Mouse (Mus musculus): ENCODE data around the gene Golga5. TPM values are rescaled to one million over a fixed set of nuclear protein-coding genes. Genes with fewer than 3 reads are reported as not detected.

The Golga5 gene
- polyA plus RNA-seq, 1 experiment from 2014 or later: 29.3 TPM

DNA sequence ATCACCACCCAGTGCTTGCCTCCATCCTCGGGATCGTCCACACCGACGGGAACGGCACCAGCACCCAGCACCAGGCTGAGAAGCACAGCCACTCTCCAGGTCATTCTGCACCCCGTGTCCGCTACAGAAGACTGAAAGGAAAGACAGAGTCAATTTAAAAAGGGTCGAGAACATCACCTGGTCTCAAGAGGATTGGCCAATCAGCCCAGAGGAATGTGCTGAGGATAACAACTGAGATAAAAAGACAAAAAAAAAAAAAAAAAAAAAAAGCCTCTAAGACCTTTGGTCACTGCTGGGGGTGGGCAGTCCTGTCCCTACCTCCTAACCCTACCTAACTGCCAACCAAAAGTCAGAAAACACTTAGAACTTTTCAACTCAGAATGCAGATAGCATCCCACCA lies 45.3 kb upstream of the Golga5 start:
- 95% methylated on average over 8 of the region's 8 CpGs for WGBS
- ATAC-seq (ENCODE audit: low FRiP score, low TSS enrichment): no peak
- TF ChIP-seq CTCF (IDR thresholded peaks at IDR 0.05; ENCODE audit: low read depth): no peak
- no peak for TF ChIP-seq EP300 (optimal IDR thresholded peaks at IDR 0.05)
- Histone ChIP-seq H3K27me3 (ENCODE audit: control insufficient read depth, insufficient read depth, low read length) (no peaks in the 10 kb centered on the region), H3K9ac (ENCODE audit: low read length) (no peak overlapping the region), H3K9me3 (ENCODE audit: control insufficient read depth, low read length) (no peaks in the 10 kb centered on the region), H3K4me1 (replicated peaks; ENCODE audit: control insufficient read depth, insufficient read depth) (0 out of 2 replicates have a peak, but pooled peaks cover 3% of the 10 kb centered on the region), H3K4me3 (ENCODE audit: low read depth, low read length) (no peak overlapping the region), H3K4me2 (replicated peaks; ENCODE audit: low read depth) (no peak overlapping the region), H3K36me3 (ENCODE audit: control insufficient read depth, insufficient read depth, low read length) (no peaks in the 10 kb centered on the region), H3K27ac (replicated peaks) (no peak overlapping the region)
- DNase-seq (ENCODE audit: low spot score): no peak

DNA sequence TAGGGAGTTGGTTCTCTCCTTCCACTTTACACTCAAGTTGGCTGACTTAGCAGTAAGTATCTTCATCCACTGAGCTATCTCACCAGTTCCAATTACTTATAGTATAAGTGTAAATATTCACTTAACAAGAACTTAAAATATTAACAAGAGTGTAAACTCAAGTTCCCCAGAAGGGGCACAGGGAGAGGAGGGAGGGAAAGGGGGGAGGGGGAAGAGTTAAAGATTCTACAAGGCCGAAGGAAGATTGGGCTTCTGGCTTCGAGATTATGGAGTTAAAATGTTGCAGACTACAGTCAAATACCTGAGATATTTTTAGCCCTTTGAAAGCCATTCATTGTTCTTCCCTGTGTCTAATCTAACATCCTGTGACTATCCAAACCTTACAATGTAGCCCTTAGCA lies 44.5 kb upstream of the Golga5 start:
- TF ChIP-seq CTCF (IDR thresholded peaks at IDR 0.05; ENCODE audit: low read depth): no peak
- TF ChIP-seq EP300 (optimal IDR thresholded peaks at IDR 0.05): no peak
- H3K27ac ChIP-seq (replicated peaks): no peak overlapping the region
- no peak for ATAC-seq (ENCODE audit: low FRiP score, low TSS enrichment)

DNA sequence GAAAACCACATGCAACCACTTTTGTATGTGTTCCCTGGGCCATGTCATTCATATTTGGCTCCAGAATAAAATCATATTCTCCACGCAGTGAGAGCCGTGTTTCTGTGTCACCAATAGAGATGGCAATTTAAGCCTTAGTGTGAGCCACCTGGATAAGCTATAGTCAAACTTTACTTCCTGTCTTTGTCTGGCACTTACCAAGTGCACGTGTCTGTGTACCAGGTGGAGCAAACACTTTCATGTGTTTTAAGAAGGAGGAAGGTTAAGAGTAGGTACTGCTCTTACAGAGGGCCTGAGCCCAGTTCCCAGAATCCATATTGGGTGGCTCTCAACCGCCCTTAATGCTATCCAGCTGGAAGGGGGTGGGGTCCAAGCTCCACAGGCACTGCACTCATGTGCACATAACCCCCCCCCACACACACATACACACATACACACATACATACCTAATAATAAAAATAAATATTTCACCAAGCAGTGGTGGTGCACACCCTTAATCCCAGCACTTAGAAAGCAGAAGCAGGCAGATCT lies 43.8 kb upstream of the Golga5 start:
- H3K27me3 ChIP-seq (ENCODE audit: control insufficient read depth, insufficient read depth, low read length): no peaks in the 10 kb centered on the region
- H3K4me3 ChIP-seq (ENCODE audit: low read depth, low read length): no peak overlapping the region
- 0 out of 2 replicates have a peak, but pooled peaks cover 3% of the 10 kb centered on the region for H3K4me1 ChIP-seq (replicated peaks; ENCODE audit: control insufficient read depth, insufficient read depth)
- H3K4me2 ChIP-seq (replicated peaks; ENCODE audit: low read depth): no peak overlapping the region
- TF ChIP-seq CTCF (IDR thresholded peaks at IDR 0.05; ENCODE audit: low read depth): no peak
- TF ChIP-seq EP300 (optimal IDR thresholded peaks at IDR 0.05): no peak
- no peak overlapping the region for H3K9ac ChIP-seq (ENCODE audit: low read length)
- ATAC-seq (ENCODE audit: low FRiP score, low TSS enrichment): no peak
- no peaks in the 10 kb centered on the region for H3K9me3 ChIP-seq (ENCODE audit: control insufficient read depth, low read length)
- H3K27ac ChIP-seq (replicated peaks): no peak overlapping the region
- no peak for DNase-seq (ENCODE audit: low spot score)
- H3K36me3 ChIP-seq (ENCODE audit: control insufficient read depth, insufficient read depth, low read length): no peaks in the 10 kb centered on the region
- 63% methylated on average over 4 of the region's 4 CpGs for WGBS

More for the DNA sequence above, 44.5 kb upstream of the Golga5 start:
- no peaks in the 10 kb centered on the region for H3K9me3 ChIP-seq (ENCODE audit: control insufficient read depth, low read length)
- H3K36me3 ChIP-seq (ENCODE audit: control insufficient read depth, insufficient read depth, low read length): no peaks in the 10 kb centered on the region
- no peak for DNase-seq (ENCODE audit: low spot score)
- WGBS: 43% methylated on average over 2 of the region's 2 CpGs
- no peak overlapping the region for H3K9ac ChIP-seq (ENCODE audit: low read length)
- H3K27me3 ChIP-seq (ENCODE audit: control insufficient read depth, insufficient read depth, low read length): no peaks in the 10 kb centered on the region
- no peak overlapping the region for H3K4me3 ChIP-seq (ENCODE audit: low read depth, low read length)
- H3K4me1 ChIP-seq (replicated peaks; ENCODE audit: control insufficient read depth, insufficient read depth): 0 out of 2 replicates have a peak, but pooled peaks cover 3% of the 10 kb centered on the region
- no peak overlapping the region for H3K4me2 ChIP-seq (replicated peaks; ENCODE audit: low read depth)

GRCm38 (mm10) chr12:102426285-102426684 lies 42.6 kb upstream of the Golga5 start:
- Histone ChIP-seq H3K4me2 (replicated peaks; ENCODE audit: low read depth) (no peak overlapping the region), H3K36me3 (ENCODE audit: control insufficient read depth, insufficient read depth, low read length) (no peaks in the 10 kb centered on the region), H3K27me3 (ENCODE audit: control insufficient read depth, insufficient read depth, low read length) (no peaks in the 10 kb centered on the region), H3K9ac (ENCODE audit: low read length) (no peak overlapping the region), H3K4me3 (ENCODE audit: low read depth, low read length) (no peak overlapping the region), H3K27ac (replicated peaks) (no peak overlapping the region), H3K4me1 (replicated peaks; ENCODE audit: control insufficient read depth, insufficient read depth) (0 out of 2 replicates have a peak, but pooled peaks cover 3% of the 10 kb centered on the region), H3K9me3 (ENCODE audit: control insufficient read depth, low read length) (no peaks in the 10 kb centered on the region)
- DNase-seq (ENCODE audit: low spot score) (peak; percentile 34), ATAC-seq (ENCODE audit: low FRiP score, low TSS enrichment) (peak; percentile 93)
- TF ChIP-seq CTCF (IDR thresholded peaks at IDR 0.05; ENCODE audit: low read depth) (no peak), EP300 (optimal IDR thresholded peaks at IDR 0.05) (no peak)
- 88% methylated on average over 7 of the region's 7 CpGs for WGBS

GRCm38 (mm10) chr12:102429656-102430055 lies 39.3 kb upstream of the Golga5 start:
- Histone ChIP-seq H3K27me3 (ENCODE audit: control insufficient read depth, insufficient read depth, low read length) (no peaks in the 10 kb centered on the region), H3K36me3 (ENCODE audit: control insufficient read depth, insufficient read depth, low read length) (no peaks in the 10 kb centered on the region), H3K4me3 (ENCODE audit: low read depth, low read length) (no peak overlapping the region), H3K9ac (ENCODE audit: low read length) (no peak overlapping the region), H3K4me1 (replicated peaks; ENCODE audit: control insufficient read depth, insufficient read depth) (no peaks in the 10 kb centered on the region), H3K4me2 (replicated peaks; ENCODE audit: low read depth) (no peak overlapping the region), H3K27ac (replicated peaks) (no peak overlapping the region), H3K9me3 (ENCODE audit: control insufficient read depth, low read length) (no peaks in the 10 kb centered on the region)
- 93% methylated on average over 5 of the region's 5 CpGs for WGBS
- DNase-seq (ENCODE audit: low spot score): no peak
- TF ChIP-seq CTCF (IDR thresholded peaks at IDR 0.05; ENCODE audit: low read depth): no peak
- no peak for TF ChIP-seq EP300 (optimal IDR thresholded peaks at IDR 0.05)
- ATAC-seq (ENCODE audit: low FRiP score, low TSS enrichment): no peak

- H3K4me3 ChIP-seq (ENCODE audit: low read depth, low read length): no peak overlapping the region
- H3K9me3 ChIP-seq (ENCODE audit: control insufficient read depth, low read length): no peaks in the 10 kb centered on the region
- no peak overlapping the region for H3K9ac ChIP-seq (ENCODE audit: low read length)
- no peaks in the 10 kb centered on the region for H3K4me1 ChIP-seq (replicated peaks; ENCODE audit: control insufficient read depth, insufficient read depth)
- no peak for DNase-seq (ENCODE audit: low spot score)
- no peak overlapping the region for H3K4me2 ChIP-seq (replicated peaks; ENCODE audit: low read depth)
- 69% methylated on average over 4 of the region's 4 CpGs for WGBS
- no peaks in the 10 kb centered on the region for H3K36me3 ChIP-seq (ENCODE audit: control insufficient read depth, insufficient read depth, low read length)
- H3K27ac ChIP-seq (replicated peaks): no peak overlapping the region
- no peaks in the 10 kb centered on the region for H3K27me3 ChIP-seq (ENCODE audit: control insufficient read depth, insufficient read depth, low read length)
- TF ChIP-seq EP300 (optimal IDR thresholded peaks at IDR 0.05) (no peak), CTCF (IDR thresholded peaks at IDR 0.05; ENCODE audit: low read depth) (no peak)
- no peak for ATAC-seq (ENCODE audit: low FRiP score, low TSS enrichment)
These were observed 38.7 kb upstream of the Golga5 start for GRCm38 (mm10) chr12:102430228-102430627.

Measured in stomach, postnatal 0 days (tissue).